Mouse (Mus musculus) liver, embryonic 14.5 days (tissue): ENCODE results near the gene Lztr1. TPM values are rescaled to one million over a fixed set of nuclear protein-coding genes. Genes with fewer than 3 reads are reported as not detected.

ENCODE experiments used
- ATAC-seq: fragments of 200-750 bp; cut with Nextera tagmentation; 2 replicates; pipeline ENCODE4 v1.8.0; 2017; ENCODE audit warnings: moderate number of reproducible peaks, mild to moderate bottlenecking, moderate library complexity; ENCODE audit not compliant: insufficient read depth
- DNase-seq, 3 experiments: peaks; one replicate each; pipeline ENCODE4 v3.0.0-alpha.2; 2012 to 2013; ENCODE audit warnings: low read depth in 3 of 3, low spot score in 3 of 3
- H3K27ac ChIP-seq: fragments of 300-500 bp; sonication (generic); 2 replicates; pipeline ENCODE4 v1.5.1; 2014; ENCODE audit warnings: moderate library complexity, mild to moderate bottlenecking, control low read depth, inconsistent platforms
- H3K27me3 ChIP-seq: fragments of 300-500 bp; sonication (generic); 2 replicates; pipeline ENCODE4 v1.6.1; 2014; ENCODE audit warnings: mild to moderate bottlenecking, low read length, moderate library complexity; ENCODE audit not compliant: control insufficient read depth, insufficient read depth
- H3K36me3 ChIP-seq: fragments of 300-500 bp; sonication (generic); replicated peaks from 2 replicates; pipeline ENCODE4 v1.6.1; 2014; ENCODE audit warnings: low read depth; ENCODE audit not compliant: control insufficient read depth, insufficient read depth
- H3K4me1 ChIP-seq, 2 experiments: fragments of 200-500 bp in 1 of 2; fragments of 300-500 bp in 1 of 2; sonication (generic) in 1 of 2; replicated peaks; 2 replicates each; pipeline ENCODE4 v1.6.1; 2012 to 2014; ENCODE audit warnings: antibody characterized with exemption in 1 of 2, inconsistent platforms in 1 of 2, low read length in 1 of 2; ENCODE audit not compliant: control insufficient read depth in 2 of 2, insufficient read depth in 2 of 2
- H3K4me2 ChIP-seq: fragments of 300-500 bp; sonication (generic); 2 replicates; pipeline ENCODE4 v1.6.1; 2014; ENCODE audit warnings: low read depth, mild to moderate bottlenecking, control low read depth, moderate library complexity
- H3K4me3 ChIP-seq, 2 experiments: fragments of 200-500 bp in 1 of 2; fragments of 300-500 bp in 1 of 2; sonication (generic) in 1 of 2; 2 replicates each; pipeline ENCODE4 v1.5.1; 2012 to 2014; ENCODE audit warnings: low read depth in 2 of 2, low read length in 2 of 2, mild to moderate bottlenecking in 2 of 2, control low read depth in 1 of 2, inconsistent platforms in 1 of 2, moderate library complexity in 1 of 2; ENCODE audit not compliant: insufficient read depth in 1 of 2
- H3K9ac ChIP-seq: fragments of 300-500 bp; sonication (generic); replicated peaks from 2 replicates; pipeline ENCODE4 v1.6.1; 2014; ENCODE audit warnings: mild to moderate bottlenecking, control low read depth, moderate library complexity
- H3K9me3 ChIP-seq: fragments of 300-500 bp; sonication (generic); 2 replicates; pipeline ENCODE4 v1.6.1; 2016; ENCODE audit warnings: low read length, mixed read lengths; ENCODE audit not compliant: control insufficient read depth
- CTCF ChIP-seq: IDR thresholded peaks from 2 replicates; pipeline ENCODE4 v1.5.1; 2016; ENCODE audit warnings: antibody characterized with exemption, low read depth, control low read depth
- EP300 ChIP-seq: IDR thresholded peaks from 2 replicates; pipeline ENCODE4 v1.6.1; 2016; ENCODE audit warnings: antibody characterized with exemption, low read depth
- WGBS: fragments of 180-500 bp; shearing (Covaris S2); extraction: QIAGEN DNeasy Blood & Tissue Kit; methylation state at CpG from one replicate; pipeline ENCODE4 v1.1.7; 2014; ENCODE audit not compliant: insufficient replicate concordance; 5-methylcytosine and 5-hydroxymethylcytosine counted together
- polyA plus RNA-seq, 2 experiments: library from polyadenylated mRNA; depleted of rRNA in 1 of 2; stranded (reverse) in 1 of 2; unstranded in 1 of 2; fragments of >200 nt; fragmentation: Nextera tagmentation in 1 of 2; extraction: Ambion mirVana in 1 of 2; gene quantifications; 2 replicates each; pipeline versions ENCODE4 v1.2.1 to v1.2.3; 2012 to 2014

Gene Lztr1
- polyA plus RNA-seq, 2 experiments = 15.5 to 32.5 TPM

GRCm38 (mm10) chr16:17556180-17556579, 47.7 kb downstream of the Lztr1 start:
- TF ChIP-seq EP300 = no peak
- TF ChIP-seq CTCF = no peak
- DNase-seq (no peak), ATAC-seq (no peak)
- H3K9ac ChIP-seq = no peak overlapping the region
- peaks cover 23 to 33% of the 10 kb centered on the region in 2 experiments for H3K4me1 ChIP-seq
- 73% methylated on average over 4 of the region's 4 CpGs for WGBS
- H3K27ac ChIP-seq = no peak overlapping the region
- H3K9me3 ChIP-seq = no peaks in the 10 kb centered on the region
- no peaks in the 10 kb centered on the region for H3K36me3 ChIP-seq
- no peak overlapping the region for H3K4me3 ChIP-seq
- no peak overlapping the region for H3K4me2 ChIP-seq
- no peaks in the 10 kb centered on the region for H3K27me3 ChIP-seq

- Histone ChIP-seq H3K9ac (no peak overlapping the region), H3K27me3 (no peaks in the 10 kb centered on the region; the same call in 1 of the 2 replicates), H3K4me3 (no peak overlapping the region), H3K4me1 (peaks cover 27 to 37% of the 10 kb centered on the region in 2 experiments), H3K4me2 (no peak overlapping the region), H3K36me3 (no peaks in the 10 kb centered on the region), H3K27ac (no peak overlapping the region), H3K9me3 (no peaks in the 10 kb centered on the region)
- ATAC-seq (no peak), DNase-seq (no peak)
- TF ChIP-seq EP300 = no peak
- no peak for TF ChIP-seq CTCF
- 36% methylated on average over 4 of the region's 4 CpGs for WGBS
Observed at GRCm38 (mm10) chr16:17556907-17557306, 48.4 kb downstream of the Lztr1 start.

GRCm38 (mm10) chr16:17557947-17558480, 49.5 kb downstream of the Lztr1 start:
- peak; percentile 99 for TF ChIP-seq CTCF
- TF ChIP-seq EP300 = no peak
- H3K9ac ChIP-seq = no peak overlapping the region
- 3% methylated on average over 5 of the region's 5 CpGs for WGBS
- peaks cover 27 to 36% of the 10 kb centered on the region in 2 experiments for H3K4me1 ChIP-seq
- H3K4me2 ChIP-seq = no peak overlapping the region
- no peak overlapping the region for H3K4me3 ChIP-seq
- no peaks in the 10 kb centered on the region for H3K36me3 ChIP-seq
- no peak for ATAC-seq
- H3K27me3 ChIP-seq = peaks cover 2% of the 10 kb centered on the region; the same call in 1 of the 2 replicates
- H3K9me3 ChIP-seq = no peaks in the 10 kb centered on the region
- H3K27ac ChIP-seq = no peak overlapping the region
- DNase-seq = peak; percentile 40 to 52 (median 43)

GRCm38 (mm10) chr16:17558811-17559210, 50.3 kb downstream of the Lztr1 start:
- Histone ChIP-seq H3K4me3 (no peak overlapping the region), H3K4me2 (peak overlapping the region; percentile 4), H3K36me3 (no peaks in the 10 kb centered on the region), H3K27ac (no peak overlapping the region), H3K4me1 (peaks cover 22 to 31% of the 10 kb centered on the region in 2 experiments), H3K9ac (no peak overlapping the region), H3K9me3 (no peaks in the 10 kb centered on the region), H3K27me3 (peaks cover 2% of the 10 kb centered on the region; the same call in 1 of the 2 replicates)
- no peak for ATAC-seq
- under 1% methylated on average over 5 of the region's 5 CpGs for WGBS
- no peak for DNase-seq
- TF ChIP-seq EP300 (no peak), CTCF (no peak)

- DNase-seq = no peak
- H3K36me3 ChIP-seq = no peaks in the 10 kb centered on the region
- H3K9ac ChIP-seq = no peak overlapping the region
- no peak for ATAC-seq
- H3K9me3 ChIP-seq = no peaks in the 10 kb centered on the region
- 51% methylated on average over 9 of the region's 9 CpGs for WGBS
- H3K27ac ChIP-seq = no peak overlapping the region
- H3K4me2 ChIP-seq = no peak overlapping the region
- H3K27me3 ChIP-seq = peaks cover 2% of the 10 kb centered on the region; the same call in 1 of the 2 replicates
- H3K4me1 ChIP-seq = peaks cover 19 to 26% of the 10 kb centered on the region in 2 experiments
- TF ChIP-seq CTCF = no peak
- TF ChIP-seq EP300 = no peak
- no peak overlapping the region for H3K4me3 ChIP-seq
Observed at GRCm38 (mm10) chr16:17559396-17560027, 51.0 kb downstream of the Lztr1 start.
